Mouse (Mus musculus): ENCODE measurements around the gene Car6.
A peak's percentile ranks its signal among the peaks of the same experiment; 100 is the strongest.

The Car6 gene

DNA sequence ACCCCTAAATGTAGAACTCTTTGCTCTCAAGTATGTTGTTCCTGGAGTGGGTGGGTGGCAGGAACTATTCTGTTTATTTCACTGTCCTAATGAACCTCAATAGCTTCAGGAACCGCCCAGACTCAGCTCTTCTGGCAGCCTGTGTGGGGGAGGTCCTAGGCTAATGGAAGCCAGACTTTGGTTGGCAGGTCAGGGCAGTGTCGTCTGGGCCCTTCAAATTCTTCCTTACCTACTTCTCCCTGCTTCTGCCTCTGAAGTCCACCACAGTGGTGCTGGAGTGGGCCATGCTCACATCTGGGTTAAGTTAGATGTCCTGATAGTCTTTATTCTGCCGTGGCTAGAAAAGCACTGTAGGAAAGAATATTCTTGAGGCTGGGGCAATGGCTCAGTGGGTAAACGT lies 23.0 kb downstream of the Car6 start:
- no peak for DNase-seq

DNA sequence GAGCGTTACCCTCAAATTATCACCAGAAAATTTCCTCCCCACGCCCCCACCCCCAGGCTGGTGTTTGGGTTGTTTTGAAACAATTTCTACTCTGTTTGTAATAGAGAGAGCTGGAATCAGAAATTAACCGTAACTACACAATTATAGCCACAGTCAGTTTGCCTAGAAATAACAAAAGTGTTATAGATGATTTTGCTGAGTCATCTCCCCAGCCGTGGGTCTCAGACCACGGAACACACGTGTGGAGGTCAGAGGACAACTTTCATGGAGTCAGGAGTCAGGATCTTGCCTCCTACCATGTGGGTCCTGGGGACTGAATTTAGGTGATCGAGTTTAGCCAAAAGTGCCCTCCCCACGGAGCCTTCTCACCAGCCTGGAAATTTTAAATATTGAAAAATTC lies 24.0 kb downstream of the Car6 start:
- DNase-seq: no peak

DNA sequence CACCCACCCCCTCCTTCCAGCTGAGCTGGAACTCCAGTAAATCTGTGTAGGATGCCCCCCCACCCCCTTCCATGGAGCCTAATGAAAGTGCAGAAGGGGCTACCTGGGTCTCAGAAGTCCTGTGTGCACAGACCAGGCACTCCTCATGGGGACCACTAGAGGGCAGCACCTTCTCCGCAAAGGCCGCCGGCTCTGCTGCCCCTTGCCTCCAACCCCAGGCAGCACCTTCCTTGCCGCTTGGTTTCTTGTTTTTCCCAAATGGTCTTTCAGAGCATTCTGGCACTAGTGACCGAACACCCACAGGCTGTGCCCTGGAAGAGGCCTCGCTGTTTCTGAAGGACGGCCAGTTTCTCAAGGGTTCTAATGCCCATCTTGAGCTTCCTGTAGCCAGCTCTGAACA lies 24.6 kb downstream of the Car6 start:
- peak; percentile 11 for DNase-seq

DNA sequence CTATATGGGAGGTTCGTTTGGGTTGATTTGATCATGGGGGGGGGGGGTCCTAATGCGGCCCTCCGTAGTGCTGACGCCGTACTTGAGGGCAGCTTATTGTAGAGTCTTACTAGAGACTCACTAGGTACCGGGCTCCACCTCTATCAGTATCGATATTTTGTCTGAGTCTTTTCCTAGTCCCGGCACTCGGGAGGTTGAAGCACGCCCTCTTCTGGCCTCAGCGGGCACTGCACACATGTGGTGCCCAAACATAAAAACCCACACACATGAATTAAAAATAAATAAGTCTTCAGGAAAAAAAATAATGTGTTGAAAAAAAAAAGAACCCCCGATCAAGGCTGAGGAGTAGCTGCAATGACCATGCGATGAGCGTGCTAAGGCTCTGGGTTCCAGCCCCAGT lies 27.1 kb downstream of the Car6 start:
- no peak for DNase-seq

DNA sequence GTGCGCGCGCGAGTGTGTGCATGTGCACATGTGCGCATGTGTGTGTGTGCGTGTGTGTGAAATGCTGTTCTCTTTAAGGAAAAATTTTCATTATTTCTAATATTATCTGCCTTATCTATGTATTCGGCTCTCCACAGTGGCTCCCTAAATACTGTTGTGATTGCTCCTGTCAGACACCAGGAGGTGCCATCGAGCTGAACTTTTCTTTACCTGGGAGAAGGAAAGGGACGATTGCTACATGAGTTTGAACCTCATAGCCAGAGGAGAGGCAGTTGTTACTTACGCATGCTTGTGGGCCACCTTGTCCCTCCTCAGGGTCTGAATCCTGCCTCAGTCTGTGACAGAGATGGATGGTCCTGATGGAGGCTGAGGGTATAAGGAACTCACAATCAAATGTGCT lies 27.9 kb downstream of the Car6 start:
- peak; percentile 17 for DNase-seq

DNA sequence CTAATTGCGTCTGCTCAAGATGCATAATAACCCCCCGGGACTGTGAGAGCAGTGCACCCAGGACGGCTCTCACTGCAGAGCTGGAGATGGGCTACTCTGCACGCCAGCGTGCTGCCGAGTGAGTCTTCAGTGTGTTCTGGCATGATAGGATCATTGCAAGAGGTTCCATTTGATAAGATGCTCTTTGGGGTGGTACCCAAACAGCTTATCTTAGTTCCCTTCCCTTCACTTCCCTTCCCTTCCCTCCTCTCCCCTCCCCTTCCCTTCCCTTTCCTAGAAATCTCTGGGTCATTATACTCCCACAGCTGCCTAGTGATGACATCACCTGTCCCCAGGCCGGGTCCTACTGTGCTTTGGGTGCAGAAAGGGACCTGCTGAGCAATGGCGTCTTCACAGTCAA lies 29.0 kb downstream of the Car6 start:
- no peak for DNase-seq

DNA sequence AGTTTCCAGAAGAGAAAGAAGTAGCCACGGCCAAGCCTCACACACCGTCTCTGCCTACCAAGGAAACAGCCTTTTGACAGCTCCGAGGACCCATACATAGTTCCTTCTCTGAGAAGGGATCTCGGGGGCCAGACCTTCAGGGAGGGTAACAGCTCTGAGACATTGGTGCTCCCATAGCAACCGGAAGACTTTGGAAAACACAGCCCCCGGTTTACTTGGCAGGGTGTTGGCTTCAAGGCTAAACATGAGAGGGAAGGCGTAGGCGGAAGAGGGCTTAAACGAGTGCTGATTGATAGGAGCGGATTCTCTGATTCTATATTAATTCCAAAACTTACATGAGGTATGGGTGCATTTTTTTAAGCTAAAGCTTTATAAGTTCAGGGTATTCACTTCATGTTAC lies 32.7 kb downstream of the Car6 start:
- no peak for DNase-seq

DNA sequence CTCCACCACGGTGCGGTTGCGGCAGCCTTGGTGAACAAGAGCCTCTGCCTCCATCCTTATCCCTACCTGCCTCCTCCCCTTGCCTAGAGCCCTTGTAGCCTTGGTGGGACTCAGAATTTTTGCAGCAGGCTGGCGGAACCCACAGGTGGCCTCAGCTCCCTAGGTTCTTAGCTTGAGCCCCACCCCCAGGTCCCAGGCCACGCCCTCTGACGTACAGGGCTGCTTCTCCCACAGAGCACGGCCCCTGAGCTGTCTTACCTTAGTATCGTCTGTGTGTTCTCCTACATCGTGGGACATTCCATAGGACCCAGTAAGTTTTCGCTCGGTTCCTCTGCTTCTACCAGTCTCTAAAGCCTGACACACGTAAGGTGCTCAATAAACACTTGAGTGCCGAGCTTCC lies 36.3 kb downstream of the Car6 start:
- no peak for DNase-seq

DNA sequence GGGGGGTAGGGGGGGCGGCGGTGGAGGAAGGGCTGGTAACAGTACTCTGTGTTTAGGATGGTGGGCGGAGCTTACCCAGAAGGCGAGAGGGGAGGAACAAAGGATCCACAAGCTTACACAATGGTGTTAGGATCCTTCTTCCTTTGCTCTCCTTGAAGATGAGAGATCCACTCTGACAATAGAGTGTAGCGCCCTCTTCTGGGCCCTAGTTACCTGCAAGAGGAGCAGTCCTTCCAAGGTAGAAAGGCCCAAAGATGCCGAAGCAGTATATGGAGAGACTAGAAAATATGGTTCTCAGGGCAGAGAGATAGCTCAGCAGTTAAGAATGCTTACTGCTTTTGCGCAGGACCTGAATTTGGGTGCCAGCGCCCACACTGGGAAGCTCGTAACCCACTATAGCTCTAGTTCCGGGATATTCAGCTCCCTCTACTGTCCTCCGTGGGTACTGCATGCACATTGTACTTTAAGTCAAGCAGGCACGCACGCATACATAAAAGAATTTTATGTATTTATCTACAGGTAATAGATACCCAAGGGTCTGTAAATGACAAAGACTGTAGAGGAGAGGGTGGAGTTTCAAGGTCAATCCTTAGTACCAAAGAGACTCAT lies 38.5 kb downstream of the Car6 start:
- no peak for DNase-seq

DNA sequence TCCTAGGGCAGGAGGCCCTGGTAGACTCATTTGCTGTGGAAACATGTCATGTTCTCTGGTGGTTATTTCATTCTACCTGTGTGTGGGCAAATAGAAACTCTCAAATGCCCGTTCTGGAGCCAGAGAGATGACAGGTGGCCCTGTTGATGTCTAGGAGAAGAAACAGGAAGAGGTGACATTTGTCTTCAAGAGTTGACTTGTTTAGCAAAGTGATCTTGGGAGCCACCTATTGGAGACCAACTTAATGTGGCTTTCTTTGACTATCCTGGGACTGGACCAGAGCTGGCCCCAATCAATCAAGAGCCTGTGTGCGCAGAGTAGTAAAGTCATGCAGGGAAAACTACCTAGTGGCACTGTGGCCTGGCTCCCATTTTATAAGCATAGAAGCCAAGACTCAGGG lies 41.7 kb downstream of the Car6 start:
- DNase-seq: no peak

DNA sequence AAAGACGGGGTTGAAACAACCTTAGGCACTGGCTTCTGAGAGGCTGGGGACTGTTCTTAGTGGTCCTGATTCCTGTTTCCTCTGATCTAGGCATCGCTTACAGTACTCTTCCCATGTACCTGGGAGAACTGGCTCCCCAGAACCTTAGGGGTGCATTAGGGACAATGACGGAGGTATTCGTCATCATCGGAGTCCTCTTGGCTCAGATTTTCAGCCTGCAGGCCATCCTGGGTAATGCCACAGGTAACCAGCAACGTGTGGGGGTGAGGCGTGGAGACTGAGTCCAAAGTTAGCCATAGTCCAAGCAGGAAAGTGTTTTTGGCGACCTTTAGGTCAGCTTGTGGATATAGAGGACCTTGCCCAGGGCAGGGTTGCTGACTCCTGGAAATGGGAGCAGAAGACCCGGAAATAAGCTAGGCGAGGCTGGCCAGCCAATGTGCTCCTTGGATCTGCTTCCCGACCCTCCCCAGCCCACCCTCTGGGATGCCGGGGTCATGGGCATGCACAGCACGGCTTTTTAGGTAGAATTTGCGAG lies 43.7 kb downstream of the Car6 start:
- no peak for DNase-seq

DNA sequence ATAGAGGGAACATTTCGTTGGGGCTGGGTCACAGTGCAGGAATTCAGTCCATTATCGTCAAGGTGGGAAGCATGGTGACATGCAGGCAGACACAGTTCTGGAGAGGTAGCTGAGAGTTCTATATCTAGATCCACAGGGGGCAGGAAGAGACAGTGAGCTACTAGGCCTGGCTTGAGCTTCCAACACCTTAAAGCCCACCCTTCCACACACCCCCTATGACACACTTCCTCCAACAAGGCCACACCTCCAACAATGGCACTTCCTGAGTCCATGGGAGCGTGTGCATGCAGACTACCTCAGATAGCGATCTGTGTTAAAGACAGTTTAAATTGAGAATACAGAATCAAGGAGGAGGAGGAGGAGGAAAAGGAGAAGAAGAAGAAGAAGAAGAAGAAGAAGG lies 45.4 kb downstream of the Car6 start:
- no peak for DNase-seq

DNA sequence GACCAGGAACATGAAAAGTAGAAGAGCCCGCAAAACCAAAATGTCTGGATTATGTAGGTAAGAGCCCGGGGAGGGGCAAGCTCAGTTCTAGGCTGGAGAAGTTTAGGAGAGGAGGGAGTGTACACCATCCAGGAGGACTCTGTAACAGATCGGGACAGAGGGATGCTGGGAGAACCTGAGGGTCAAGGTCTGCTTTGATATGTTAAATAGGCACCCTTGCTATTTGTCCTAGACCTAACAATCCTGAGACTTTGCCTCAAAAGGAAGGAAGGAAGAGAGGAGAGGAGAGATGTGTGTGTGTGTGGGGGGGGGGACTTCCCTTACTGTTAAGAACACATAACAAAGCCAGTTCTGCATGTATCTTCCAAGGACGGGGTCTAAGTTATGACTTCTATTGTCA lies 45.8 kb downstream of the Car6 start:
- DNase-seq: no peak

DNA sequence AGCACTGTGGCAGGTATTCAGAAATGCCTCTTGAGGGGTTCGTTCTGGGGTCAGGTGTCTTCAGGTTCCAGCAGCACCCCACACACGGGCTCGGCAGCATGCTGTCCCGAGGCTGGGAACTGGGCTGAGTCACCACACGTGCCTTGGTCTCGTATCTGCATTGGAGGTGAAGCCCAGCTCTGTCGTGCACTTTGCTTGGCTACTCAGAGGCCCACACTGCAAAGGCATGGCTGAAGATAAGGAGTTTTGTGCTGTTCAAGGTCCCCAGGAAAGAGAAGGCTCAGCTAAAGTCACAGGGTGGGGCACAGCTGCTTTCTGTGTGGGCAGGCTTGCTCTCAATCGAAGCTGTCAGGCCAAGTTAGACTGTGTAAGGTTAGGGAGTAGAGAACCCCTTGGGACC lies 48.6 kb downstream of the Car6 start:
- no peak for DNase-seq

DNA sequence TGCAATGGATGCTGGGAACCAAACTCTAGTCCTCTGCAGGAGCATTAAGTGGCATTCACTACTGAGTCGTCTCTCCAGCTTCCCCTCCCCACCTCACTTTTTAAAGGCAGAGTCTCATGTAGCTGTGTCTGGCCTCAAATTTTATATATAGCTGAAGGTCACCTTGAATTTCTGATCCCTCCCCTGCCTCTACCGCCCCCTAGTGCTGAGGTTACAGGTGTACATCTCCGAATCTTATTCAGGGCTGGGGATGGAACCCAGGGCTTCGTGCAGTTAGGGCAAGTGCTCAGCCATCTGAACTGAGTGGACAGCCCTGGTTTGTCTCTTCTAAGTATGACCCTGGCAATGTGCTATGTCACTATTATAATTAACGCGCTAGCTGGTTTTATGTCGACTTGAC lies 50.1 kb downstream of the Car6 start:
- no peak for DNase-seq

DNA sequence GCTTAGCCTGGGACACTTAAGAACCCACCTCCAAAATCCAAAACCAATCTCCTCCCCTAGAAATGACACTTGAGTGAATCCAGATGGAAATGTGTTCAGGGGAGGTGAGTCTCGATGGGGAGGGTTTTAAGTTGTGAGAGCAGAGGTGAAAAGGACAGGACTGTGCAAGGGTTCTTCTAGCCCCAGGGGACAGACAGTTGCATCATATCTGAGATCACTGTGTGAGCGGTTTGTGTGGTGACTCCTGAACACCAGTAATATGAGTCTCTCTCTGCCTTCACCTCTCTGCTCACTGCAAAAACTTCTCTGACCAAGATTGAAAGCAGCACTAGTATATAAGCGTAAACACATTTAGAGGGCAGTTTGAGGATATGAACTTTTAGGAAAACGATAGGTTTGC lies 54.8 kb downstream of the Car6 start:
- no peak for DNase-seq

DNA sequence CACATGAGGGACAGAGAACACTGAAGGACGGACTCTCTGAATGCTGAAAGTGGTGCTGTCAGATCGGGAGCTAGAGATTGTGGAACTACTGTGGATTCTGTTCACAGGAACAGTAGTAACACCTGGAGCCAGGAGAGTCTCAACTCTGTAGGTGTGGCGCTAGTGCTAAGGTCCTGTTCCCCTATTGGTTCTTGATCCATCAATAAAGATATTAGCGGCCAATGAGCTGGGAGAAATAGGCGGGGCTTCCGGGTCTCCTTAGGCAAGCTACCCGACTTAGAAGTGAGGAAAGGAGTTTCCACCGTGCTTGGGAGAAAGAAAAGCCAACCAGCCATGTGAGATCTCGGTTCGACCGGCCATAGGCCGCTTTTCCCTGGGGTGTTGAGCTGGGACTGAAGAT lies 56.9 kb downstream of the Car6 start:
- no peak for DNase-seq

DNA sequence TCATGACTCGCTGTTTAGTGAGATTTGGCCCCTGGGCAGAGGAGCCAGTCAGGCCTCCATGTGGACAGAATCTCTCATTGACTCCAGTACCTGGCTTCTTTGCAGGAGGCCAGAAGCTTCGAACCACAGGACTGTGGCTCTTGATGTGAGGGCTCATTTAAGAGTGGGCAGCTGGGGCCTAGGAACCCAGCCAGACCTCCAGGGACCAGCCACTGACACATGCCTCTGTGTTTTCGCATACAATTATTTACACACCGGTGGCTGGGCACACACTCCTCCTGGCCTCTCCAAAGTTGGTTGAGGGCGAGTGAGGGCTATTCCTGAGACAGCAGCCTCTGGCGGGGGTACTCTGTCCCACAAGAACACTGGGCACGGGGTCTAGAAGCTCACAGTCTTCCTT lies 60.8 kb downstream of the Car6 start:
- no peak for DNase-seq

DNA sequence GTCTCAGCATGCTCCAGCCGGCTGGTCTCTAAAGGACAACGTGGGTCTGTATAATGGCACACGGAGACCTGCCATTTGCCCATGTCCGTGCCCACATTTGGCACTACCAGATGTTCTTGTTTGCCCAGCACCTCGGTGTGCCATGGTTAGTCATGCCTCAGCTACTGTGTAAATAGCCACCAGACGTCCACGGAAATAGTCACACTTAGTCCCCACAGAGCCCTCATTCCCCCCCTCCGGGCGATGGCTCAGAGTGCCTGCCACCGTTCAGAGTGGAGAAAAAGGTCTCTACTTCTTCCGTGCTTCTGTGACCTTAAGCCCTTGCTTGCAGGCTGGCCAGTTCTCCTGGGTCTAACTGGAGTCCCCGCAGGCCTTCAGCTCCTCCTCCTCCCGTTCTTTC lies 62.0 kb downstream of the Car6 start:
- no peak for DNase-seq

DNA sequence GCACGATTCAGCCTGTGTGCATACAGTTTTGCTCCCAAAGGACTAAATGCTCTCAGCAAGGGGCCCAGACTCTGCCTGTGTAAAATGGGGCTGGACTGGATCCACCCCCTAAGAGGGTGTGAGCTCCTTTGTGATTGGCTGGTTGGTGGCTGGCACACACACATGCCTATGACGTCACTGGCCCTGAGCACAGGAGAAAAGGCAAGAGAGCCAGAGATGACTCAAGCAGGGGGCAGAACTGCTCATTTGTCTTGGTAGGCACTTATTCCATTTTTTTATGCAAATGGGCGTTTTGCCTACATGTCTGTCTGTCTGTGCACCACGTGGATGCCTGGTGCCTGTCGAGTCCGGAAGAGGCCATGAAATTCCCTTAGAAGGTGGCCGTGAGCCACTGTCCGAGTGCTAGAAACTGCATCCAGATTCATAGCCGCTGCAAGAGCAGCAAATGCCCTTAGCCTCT lies 63.0 kb downstream of the Car6 start:
- DNase-seq: peak; percentile 60

DNA sequence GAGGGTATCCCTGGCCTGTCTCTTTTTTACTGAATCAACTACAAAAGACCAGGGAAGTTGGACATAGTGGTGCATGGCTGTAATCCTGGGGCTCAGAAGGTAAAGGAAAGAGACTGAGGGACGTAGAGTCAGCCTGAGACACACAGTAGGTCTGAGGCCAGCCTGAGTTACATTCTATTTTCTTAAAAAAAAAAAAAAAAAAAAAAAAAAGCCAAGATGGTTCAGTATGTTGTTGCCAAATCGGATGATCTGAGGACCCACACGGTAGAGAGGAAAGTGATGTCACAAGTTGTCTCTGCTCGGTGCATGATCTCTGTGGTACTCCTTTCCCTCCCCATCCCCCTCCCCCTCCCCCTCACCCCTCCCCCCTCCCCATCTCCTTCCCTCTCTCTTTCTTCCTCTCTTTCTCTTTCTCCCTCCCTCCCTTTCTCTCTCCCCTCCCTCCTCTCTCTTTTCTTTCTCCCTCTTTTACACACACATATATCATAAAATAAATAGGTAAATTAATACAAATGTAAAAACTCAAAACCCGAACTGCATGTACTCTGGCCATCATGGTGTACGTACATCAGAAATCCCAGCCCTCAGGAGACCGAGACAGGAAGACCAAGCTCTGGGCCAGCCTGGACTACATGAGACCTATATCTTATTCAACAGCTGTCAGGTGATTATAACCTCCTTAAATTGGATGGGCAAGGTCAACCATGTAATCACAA lies 63.6 kb downstream of the Car6 start:
- no peak for DNase-seq

All from right cerebral cortex, postnatal 25 days (tissue).